Mouse (Mus musculus) Patski (cell line): Measurements from ENCODE around the gene Mxra8. TPM values are rescaled to one million over a fixed set of nuclear protein-coding genes. Genes with fewer than 3 reads are reported as not detected.

Experiments used
- ATAC-seq: fragments of 100-300 bp; one replicate; pipeline ENCODE4 v1.8.0; 2021
- CTCF ChIA-PET: fragments of 350-600 bp; sonication (Branson Sonifier 250); formaldehyde crosslinking; loops from one replicate; lab custom pipeline; 2022; ENCODE audit warnings: inconsistent platforms; lab: Charles Lee
- POLR2A ChIA-PET: fragments of 350-600 bp; sonication (Branson Sonifier 250); formaldehyde crosslinking; loops from one replicate; lab custom pipeline; 2022; ENCODE audit warnings: antibody characterized with exemption, inconsistent platforms; lab: Charles Lee
- DNase-seq: peaks from one replicate; pipeline ENCODE4 v3.0.0-alpha.2; 2011; ENCODE audit warnings: low read depth, low spot score
- H3K27me3 ChIP-seq: fragments of 371-371 bp; one replicate; pipeline ENCODE4 v1.5.1; 2021
- CTCF ChIP-seq: fragments of 100-300 bp; IDR thresholded peaks from one replicate; pipeline ENCODE4 v1.5.1; 2021
- in situ Hi-C: fragments of 300-500 bp; cut with MboI; formaldehyde crosslinking; loops from 3 replicates; pipeline ENCODE4 v1.11.1; 2018; ENCODE audit warnings: low pct_unique_long_range_greater_than_20kb, mixed read lengths
- polyA plus RNA-seq: library from polyadenylated mRNA; unstranded; gene quantifications from one replicate; pipeline ENCODE4 v1.2.3, GENCODE M21; 2021

The Mxra8 gene
- polyA plus RNA-seq, 1 experiment from 2014 or later, result 15.4 TPM

GRCm38 (mm10) chr4:155887674-155888073 lies 48.2 kb downstream of the Mxra8 start:
- POLR2A ChIA-PET, result no interaction called here
- no peak for DNase-seq
- CTCF ChIA-PET, result no interaction called here
- no peak for ATAC-seq
- in situ Hi-C loops, result no loop called here
- H3K27me3 ChIP-seq, result no peaks in the 10 kb centered on the region
- no peak for TF ChIP-seq CTCF

- no peak for DNase-seq
- TF ChIP-seq CTCF, result no peak
- ATAC-seq, result no peak
- ChIA-PET CTCF (no interaction called here), POLR2A (no interaction called here)
- no peaks in the 10 kb centered on the region for H3K27me3 ChIP-seq
- in situ Hi-C loops, result no loop called here
These were observed 48.7 kb downstream of the Mxra8 start for GRCm38 (mm10) chr4:155888181-155888580.

- in situ Hi-C loops, result no loop called here
- ATAC-seq, result no peak
- DNase-seq, result no peak
- no peaks in the 10 kb centered on the region for H3K27me3 ChIP-seq
- POLR2A ChIA-PET, result no interaction called here
- no peak for TF ChIP-seq CTCF
- CTCF ChIA-PET, result no interaction called here
These were observed 49.8 kb downstream of the Mxra8 start for GRCm38 (mm10) chr4:155889316-155889715.

- CTCF ChIA-PET, result no interaction called here
- no peak for DNase-seq
- POLR2A ChIA-PET, result no interaction called here
- ATAC-seq, result no peak
- TF ChIP-seq CTCF, result no peak
- H3K27me3 ChIP-seq, result no peaks in the 10 kb centered on the region
- in situ Hi-C loops, result loop anchor here (5.0 kb wide), 1 partner anchor 59 kb away; the partner anchor contains the start of gene Aurkaip1
These were observed 51.6 kb downstream of the Mxra8 start for GRCm38 (mm10) chr4:155891011-155891471.

GRCm38 (mm10) chr4:155891551-155892001 lies 52.1 kb downstream of the Mxra8 start, which contains the start of the genes Pusl1 and Acap3:
Pusl1 (minus strand) TSS chr4:155891781.
Acap3 (plus strand) TSS chr4:155891822.
- peak; percentile 59 for ATAC-seq
- POLR2A ChIA-PET, result no interaction called here
- no peak for DNase-seq
- CTCF ChIA-PET, result no interaction called here
- in situ Hi-C loops, result loop anchor here (5.0 kb wide), 1 partner anchor 59 kb away; the partner anchor contains the start of gene Aurkaip1
- H3K27me3 ChIP-seq, result no peaks in the 10 kb centered on the region
- no peak for TF ChIP-seq CTCF

GRCm38 (mm10) chr4:155892017-155892416 lies 52.5 kb downstream of the Mxra8 start:
- ChIA-PET POLR2A (no interaction called here), CTCF (no interaction called here)
- DNase-seq (no peak), ATAC-seq (peak; percentile 78)
- no peaks in the 10 kb centered on the region for H3K27me3 ChIP-seq
- TF ChIP-seq CTCF, result no peak
- in situ Hi-C loops, result loop anchor here (5.0 kb wide), 1 partner anchor 60 kb away; the partner anchor contains the start of gene Aurkaip1

GRCm38 (mm10) chr4:155892438-155893211 lies 53.1 kb downstream of the Mxra8 start:
- no peak for DNase-seq
- CTCF ChIA-PET, result no interaction called here
- H3K27me3 ChIP-seq, result no peaks in the 10 kb centered on the region
- in situ Hi-C loops, result loop anchor here (5.0 kb wide), 1 partner anchor 60 kb away; the partner anchor contains the start of gene Aurkaip1
- POLR2A ChIA-PET, result no interaction called here
- peak; percentile 9 for ATAC-seq
- TF ChIP-seq CTCF, result no peak

- ATAC-seq, result no peak
- in situ Hi-C loops, result loop anchor here (5.0 kb wide), 1 partner anchor 61 kb away; the partner anchor contains the start of gene Aurkaip1
- H3K27me3 ChIP-seq, result no peaks in the 10 kb centered on the region
- DNase-seq, result no peak
- TF ChIP-seq CTCF, result no peak
- ChIA-PET POLR2A (no interaction called here), CTCF (no interaction called here)
These were observed 53.8 kb downstream of the Mxra8 start for GRCm38 (mm10) chr4:155893212-155893690.

Other genes starting within 250 kb of the Mxra8 start
- gene Slc35e2, start 238.3 kb upstream of the Mxra8 start, polyA plus RNA-seq, result 4.0 TPM
- gene Cdk11b, start 214.8 kb upstream of the Mxra8 start, polyA plus RNA-seq, result 57.8 TPM
- not detected for gene Gm10563, start 194.3 kb upstream of the Mxra8 start, polyA plus RNA-seq
- gene Mmp23, start 186.3 kb upstream of the Mxra8 start, polyA plus RNA-seq, result 4.1 TPM
- gene Mib2, start 170.5 kb upstream of the Mxra8 start, polyA plus RNA-seq, result 39.5 TPM
- 7.3 TPM for gene Fndc10, start 145.3 kb upstream of the Mxra8 start, polyA plus RNA-seq
- 81.8 TPM for gene Ssu72, start 134.9 kb upstream of the Mxra8 start, polyA plus RNA-seq
- 1.4 TPM for gene Tmem240, start 104.9 kb upstream of the Mxra8 start, polyA plus RNA-seq
- gene Atad3a, start 78.6 kb upstream of the Mxra8 start, polyA plus RNA-seq, result 53.3 TPM
- gene Vwa1, start 65.0 kb upstream of the Mxra8 start, polyA plus RNA-seq, result 0.47 TPM
- gene Tmem88b, start 53.8 kb upstream of the Mxra8 start, polyA plus RNA-seq, result 0.05 TPM
- not detected for gene Ankrd65, start 49.2 kb upstream of the Mxra8 start, polyA plus RNA-seq
- gene Mrpl20, start 36.8 kb upstream of the Mxra8 start, polyA plus RNA-seq, result 124 TPM
- gene Ccnl2, start 27.2 kb upstream of the Mxra8 start, polyA plus RNA-seq, result 55.5 TPM
- 127 TPM for gene Aurkaip1, start 8.4 kb upstream of the Mxra8 start, polyA plus RNA-seq
- 83.6 TPM for gene Dvl1, start 7.7 kb downstream of the Mxra8 start, polyA plus RNA-seq
- gene Tas1r3, start 23.7 kb downstream of the Mxra8 start, polyA plus RNA-seq, result 1.2 TPM
- 15.4 TPM for gene Cptp, start 29.8 kb downstream of the Mxra8 start, polyA plus RNA-seq
- 37.6 TPM for gene Ints11, start 29.9 kb downstream of the Mxra8 start, polyA plus RNA-seq
- gene Pusl1, start 52.1 kb downstream of the Mxra8 start, polyA plus RNA-seq, result 22.4 TPM
- 16.7 TPM for gene Acap3, start 52.1 kb downstream of the Mxra8 start, polyA plus RNA-seq
- 60.1 TPM for gene Ube2j2, start 104.2 kb downstream of the Mxra8 start, polyA plus RNA-seq
- gene C1qtnf12, start 122.6 kb downstream of the Mxra8 start, polyA plus RNA-seq, result 0.59 TPM
- gene B3galt6, start 153.0 kb downstream of the Mxra8 start, polyA plus RNA-seq, result 6.2 TPM
- 167 TPM for gene Sdf4, start 153.2 kb downstream of the Mxra8 start, polyA plus RNA-seq
- gene Tnfrsf4, start 174.2 kb downstream of the Mxra8 start, polyA plus RNA-seq, result 0.36 TPM
- 1.0 TPM for gene Tnfrsf18, start 186.5 kb downstream of the Mxra8 start, polyA plus RNA-seq
- gene Ttll10, start 219.7 kb downstream of the Mxra8 start, polyA plus RNA-seq, result 3.7 TPM